Mouse (Mus musculus) cerebellum, adult 2 months (tissue): ENCODE measurements around the gene Cuta. TPM values are rescaled to one million over a fixed set of nuclear protein-coding genes. Genes with fewer than 3 reads are reported as not detected.
A peak's percentile ranks its signal among the peaks of the same experiment; 100 is the strongest.

Experiments
- DNase-seq, 2 experiments: peaks; one replicate each; pipeline ENCODE4 v3.0.0; 2021
- H3K27ac ChIP-seq: fragments of 200-500 bp; 2 replicates; pipeline ENCODE4 v1.5.1; 2012; ENCODE audit warnings: low read length, control low read depth, inconsistent platforms; ENCODE audit not compliant: insufficient read depth
- H3K27me3 ChIP-seq: fragments of 200-500 bp; 2 replicates; pipeline ENCODE4 v1.6.1; 2012; ENCODE audit warnings: inconsistent platforms, mild to moderate bottlenecking, low read length, moderate library complexity; ENCODE audit not compliant: control insufficient read depth, insufficient read depth
- H3K4me1 ChIP-seq: fragments of 200-500 bp; 2 replicates; pipeline ENCODE4 v1.6.1; 2011; ENCODE audit warnings: low read length; ENCODE audit not compliant: control insufficient read depth, insufficient read depth
- H3K4me3 ChIP-seq: fragments of 200-500 bp; replicated peaks from 2 replicates; pipeline ENCODE3; 2011; ENCODE audit warnings: mild to moderate bottlenecking, low read depth, low read length, control low read depth; ENCODE audit not compliant: insufficient read depth
- CTCF ChIP-seq: fragments of 200-500 bp; IDR thresholded peaks from 2 replicates; pipeline ENCODE4 v1.5.1; 2011; ENCODE audit warnings: low read depth, mild to moderate bottlenecking, control low read depth, low read length, moderate library complexity, borderline replicate concordance; ENCODE audit not compliant: insufficient read depth
- POLR2A ChIP-seq: fragments of 200-500 bp; IDR thresholded peaks from 2 replicates; pipeline ENCODE4 v1.6.1; 2011; ENCODE audit warnings: low read length, control low read depth, borderline replicate concordance; ENCODE audit not compliant: insufficient read depth
- WGBS: fragments of 180-500 bp; shearing (Covaris S2); methylation state at CpG from one replicate; pipeline ENCODE4 v1.1.7; 2018; 5-methylcytosine and 5-hydroxymethylcytosine counted together
- polyA plus RNA-seq: library from polyadenylated mRNA; depleted of rRNA; stranded (reverse); fragments of >200 nt; gene quantifications from 2 replicates; pipeline ENCODE4 v1.2.3, GENCODE M21; 2012

The Cuta gene
- polyA plus RNA-seq, 1 experiment: 187 TPM

- Histone ChIP-seq H3K27me3 (no peaks in the 10 kb centered on the region), H3K4me3 (peak overlapping the region; percentile 65), H3K27ac (peak overlapping the region; percentile 51), H3K4me1 (peaks cover 25% of the 10 kb centered on the region)
- WGBS: 2% methylated on average over 26 of the region's 37 CpGs
- peak; percentile 86 to 88 for DNase-seq
- TF ChIP-seq CTCF (peak; percentile 41; the same call in 1 of the 2 replicates), POLR2A (peak; percentile 56; the same call in 1 of the 2 replicates)
Observed at GRCm38 (mm10) chr17:26946567-26946966, 7.2 kb upstream of the Cuta start.

- H3K27ac ChIP-seq: peak overlapping the region; percentile 50; the same call in 1 of the 2 replicates
- no peaks in the 10 kb centered on the region for H3K27me3 ChIP-seq
- WGBS: 23% methylated on average over 13 of the region's 13 CpGs
- H3K4me1 ChIP-seq: peaks cover 23% of the 10 kb centered on the region
- H3K4me3 ChIP-seq: peak overlapping the region; percentile 65
- TF ChIP-seq CTCF: no peak
- TF ChIP-seq POLR2A: no peak
- no peak for DNase-seq
Observed at GRCm38 (mm10) chr17:26945824-26946495, 6.6 kb upstream of the Cuta start.

- DNase-seq: no peak
- WGBS: 4% methylated on average over 4 of the region's 4 CpGs
- H3K4me1 ChIP-seq: peaks cover 13% of the 10 kb centered on the region
Observed at GRCm38 (mm10) chr17:26941841-26942570, 2.6 kb upstream of the Cuta start.

GRCm38 (mm10) chr17:26941031-26941789 lies 1.8 kb upstream of the Cuta start, which contains the start of gene Syngap1:
Gene Syngap1, plus strand, starts transcription at chr17:26941253.
- WGBS: 2% methylated on average over 15 of the region's 24 CpGs
- DNase-seq: peak; percentile 63 to 75
- peak within 1 kb of the TSS; percentile 83 for H3K4me3 ChIP-seq

More at GRCm38 (mm10) chr17:26941841-26942570, 2.6 kb upstream of the Cuta start:
- H3K4me3 ChIP-seq: peak overlapping the region; percentile 77
- no peak for TF ChIP-seq POLR2A
- TF ChIP-seq CTCF: no peak
- no peaks in the 10 kb centered on the region for H3K27me3 ChIP-seq
- peak overlapping the region; percentile 77 for H3K27ac ChIP-seq

GRCm38 (mm10) chr17:26939973-26940300 lies 568 bp upstream of the Cuta start:
- DNase-seq: no peak
- Histone ChIP-seq H3K27me3 (no peaks in the 10 kb centered on the region), H3K27ac (peak overlapping the region; percentile 89), H3K4me1 (peaks cover 7% of the 10 kb centered on the region), H3K4me3 (peak overlapping the region; percentile 83)
- 1% methylated on average over 3 of the region's 3 CpGs for WGBS
- TF ChIP-seq POLR2A (no peak), CTCF (no peak)

More at GRCm38 (mm10) chr17:26941031-26941789, 1.8 kb upstream of the Cuta start, which contains the start of gene Syngap1:
- Histone ChIP-seq H3K27me3 (no peaks in the 10 kb centered on the region), H3K4me1 (peaks cover 13% of the 10 kb centered on the region), H3K27ac (peak within 1 kb of the TSS; percentile 95)
- TF ChIP-seq CTCF: no peak
- peak; percentile 35; the same call in 1 of the 2 replicates for TF ChIP-seq POLR2A

- 0 out of 2 replicates have a peak overlapping the region, but pooled peaks have one; percentile 6 for H3K27ac ChIP-seq
- peak; percentile 47 to 55 for DNase-seq
- peak overlapping the region; percentile 62 for H3K4me3 ChIP-seq
- no peak for TF ChIP-seq POLR2A
- TF ChIP-seq CTCF: no peak
- no peaks in the 10 kb centered on the region for H3K27me3 ChIP-seq
- peaks cover 10% of the 10 kb centered on the region; the same call in 1 of the 2 replicates for H3K4me1 ChIP-seq
- WGBS: under 1% methylated on average over 22 of the region's 22 CpGs
Observed at GRCm38 (mm10) chr17:26938731-26939130, 638 bp downstream of the Cuta start.
